Mouse (Mus musculus) mammary gland, adult 2 months (tissue): ENCODE data around the gene Sfrp2. TPM values are rescaled to one million over a fixed set of nuclear protein-coding genes. Genes with fewer than 3 reads are reported as not detected.

Experiments
- polyA plus RNA-seq: library from polyadenylated mRNA; depleted of rRNA; stranded (reverse); fragments of >200 nt; gene quantifications from 2 replicates; pipeline ENCODE4 v1.2.3, GENCODE M21; 2012; ENCODE audit warnings: low replicate concordance; rRNA removed

The Sfrp2 gene
- 232 and 352 TPM in 2 replicates for polyA plus RNA-seq

DNA sequence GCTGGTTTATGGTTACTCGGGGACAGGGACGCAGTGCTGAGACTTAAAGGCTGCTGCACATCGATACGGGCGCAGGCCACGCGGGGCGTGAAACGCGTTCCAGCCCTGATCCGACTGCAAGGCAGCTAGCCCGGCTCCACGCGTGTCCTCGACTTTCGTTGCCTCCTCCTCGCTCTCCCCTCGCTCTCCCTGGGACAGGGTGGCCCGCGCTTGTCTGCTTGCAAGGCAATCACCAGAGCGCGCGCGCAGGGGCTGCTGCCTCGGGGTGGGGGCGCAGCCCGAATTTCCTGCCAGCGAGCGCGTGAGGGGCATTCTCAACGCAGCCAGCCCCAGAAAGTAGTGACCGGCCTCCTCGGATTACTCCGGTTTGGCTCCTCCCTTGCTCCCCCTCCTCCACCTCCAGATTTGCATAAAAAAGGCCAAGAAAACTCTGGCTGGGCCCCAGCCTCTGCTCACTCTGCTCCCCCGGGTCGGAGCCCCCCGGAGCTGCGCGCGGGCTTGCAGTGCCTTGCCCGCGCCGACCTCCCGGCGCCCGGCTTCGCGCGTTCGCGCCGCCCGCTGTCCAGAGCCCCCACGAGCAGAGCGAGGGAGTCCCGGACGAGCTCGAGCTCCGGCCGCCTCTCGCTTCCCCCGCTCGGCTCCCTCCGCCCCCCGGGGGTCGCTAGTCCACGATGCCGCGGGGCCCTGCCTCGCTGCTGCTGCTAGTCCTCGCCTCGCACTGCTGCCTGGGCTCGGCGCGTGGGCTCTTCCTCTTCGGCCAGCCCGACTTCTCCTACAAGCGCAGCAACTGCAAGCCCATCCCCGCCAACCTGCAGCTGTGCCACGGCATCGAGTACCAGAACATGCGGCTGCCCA lies at the start of gene Sfrp2:
Sfrp2 (plus strand) TSS at position 451 of the 855 bp plus-strand sequence.

Other genes starting within 250 kb of the Sfrp2 start
- gene Tlr2, start 75.4 kb downstream of the Sfrp2 start, polyA plus RNA-seq: 4.7 and 6.3 TPM in 2 replicates